Comparison of ENCODE assay signal across 12 mouse cellular contexts in genomic region chr8:77311762-77312161, GRCm38 (mm10).
DNase-seq lines count a peak whose midpoint lies in the region; ATAC-seq and TF ChIP-seq lines count a peak whose summit lies in the region.
"Had no signal": no experiment of that assay in that cellular context is flagged by ENCODE, and none has a peak within 500 bp of the region (broad histone marks: within the 10 kb centered on the region; RNA-seq: fewer than 3 reads in every experiment).

No protein-coding gene starts in this region.

- peak; percentile 13 to 23 for DNase-seq in heart, adult 18-20 months
- DNase-seq in heart, postnatal 4 days, result no peak
- peak; percentile 41 to 51 for DNase-seq in layer of hippocampus, adult 2 months (ENCODE audit: low spot score in 2 of 2)
- DNase-seq in layer of hippocampus, adult 9-11 months, result no peak
- DNase-seq in thymus, postnatal 0 days (ENCODE audit: low spot score), result peak; percentile 40
- DNase-seq in thymus, adult 18-20 months, result no peak
- no peak for DNase-seq in stomach, postnatal 0 days (ENCODE audit: low spot score)
- DNase-seq in ovary, postnatal 36 days (ENCODE audit: low spot score), result no peak
- DNase-seq: adrenal gland, postnatal 25 days; cerebellum, adult 18-20 months had no signal

- no peak overlapping the region for H3K4me3 ChIP-seq in layer of hippocampus, adult 2 months
- H3K4me3 ChIP-seq in stomach, postnatal 0 days (ENCODE audit: low read depth, low read length), result no peak overlapping the region
- H3K4me3 ChIP-seq: lung, embryonic 15.5 days; stomach, embryonic 15.5 days had no signal

- no peak for ATAC-seq in stomach, postnatal 0 days (ENCODE audit: low FRiP score, low TSS enrichment)

- H3K27ac ChIP-seq in layer of hippocampus, adult 2 months, result peak overlapping the region; percentile 19
- H3K27ac ChIP-seq in stomach, postnatal 0 days (replicated peaks), result no peak overlapping the region
- H3K27ac ChIP-seq: lung, embryonic 15.5 days; stomach, embryonic 15.5 days had no signal

- H3K4me1 ChIP-seq in stomach, postnatal 0 days (replicated peaks; ENCODE audit: control insufficient read depth, insufficient read depth), result no peaks in the 10 kb centered on the region

- no peaks in the 10 kb centered on the region for H3K9me3 ChIP-seq in stomach, postnatal 0 days (ENCODE audit: control insufficient read depth, low read length)
- H3K9me3 ChIP-seq: lung, embryonic 15.5 days; stomach, embryonic 15.5 days had no signal

- peak; percentile 82 for TF ChIP-seq CTCF in layer of hippocampus, adult 2 months (conservative IDR thresholded peaks at IDR 0.05)
- TF ChIP-seq CTCF in stomach, postnatal 0 days (IDR thresholded peaks at IDR 0.05; ENCODE audit: low read depth), result peak; percentile 50

- no peak overlapping the region for H3K9ac ChIP-seq in stomach, postnatal 0 days (ENCODE audit: low read length)
- H3K9ac ChIP-seq: lung, embryonic 15.5 days; stomach, embryonic 15.5 days had no signal

- no peaks in the 10 kb centered on the region for H3K27me3 ChIP-seq in stomach, postnatal 0 days (ENCODE audit: control insufficient read depth, insufficient read depth, low read length)
- H3K27me3 ChIP-seq: lung, embryonic 15.5 days; stomach, embryonic 15.5 days had no signal

- H3K36me3 ChIP-seq in stomach, postnatal 0 days (ENCODE audit: control insufficient read depth, insufficient read depth, low read length), result peaks cover 4% of the 10 kb centered on the region; the same call in 1 of the 2 replicates
- H3K36me3 ChIP-seq: lung, embryonic 15.5 days; stomach, embryonic 15.5 days had no signal

- TF ChIP-seq EP300 in stomach, postnatal 0 days (optimal IDR thresholded peaks at IDR 0.05), result no peak

- H3K4me2 ChIP-seq in stomach, postnatal 0 days (replicated peaks; ENCODE audit: low read depth), result no peak overlapping the region
- H3K4me2 ChIP-seq: lung, embryonic 15.5 days; stomach, embryonic 15.5 days had no signal

- WGBS in stomach, postnatal 0 days, result 68% methylated on average over 6 of the region's 6 CpGs

Comparison
In these comparisons a context has a peak if more than half of its experiments do, and no peak if none do; other contexts are left out.
1. DNase-seq: peak in heart, adult 18-20 months (2 of 2), layer of hippocampus, adult 2 months (2 of 2) and thymus, postnatal 0 days (single experiment); none in heart, postnatal 4 days (single experiment), layer of hippocampus, adult 9-11 months (single experiment), thymus, adult 18-20 months (0 of 2), stomach, postnatal 0 days (single experiment) and ovary, postnatal 36 days (single experiment).